Mouse (Mus musculus) left cerebral cortex, adult 8-10 months (tissue): ENCODE measurements around the gene Itpr3. TPM values are rescaled to one million over a fixed set of nuclear protein-coding genes. Genes with fewer than 3 reads are reported as not detected.

Source experiments
- DNase-seq, 2 experiments: peaks; one replicate each; pipeline ENCODE4 v3.0.0; 2022; ENCODE audit warnings: low spot score in 2 of 2
- total RNA-seq, 4 experiments: library from RNA; stranded (reverse); gene quantifications; 2 replicates each; pipeline ENCODE4 v1.2.4; 2022

Gene Itpr3
- 1 to 10 TPM; 3.7 to 5.3 (median 3.8) TPM for total RNA-seq

DNA sequence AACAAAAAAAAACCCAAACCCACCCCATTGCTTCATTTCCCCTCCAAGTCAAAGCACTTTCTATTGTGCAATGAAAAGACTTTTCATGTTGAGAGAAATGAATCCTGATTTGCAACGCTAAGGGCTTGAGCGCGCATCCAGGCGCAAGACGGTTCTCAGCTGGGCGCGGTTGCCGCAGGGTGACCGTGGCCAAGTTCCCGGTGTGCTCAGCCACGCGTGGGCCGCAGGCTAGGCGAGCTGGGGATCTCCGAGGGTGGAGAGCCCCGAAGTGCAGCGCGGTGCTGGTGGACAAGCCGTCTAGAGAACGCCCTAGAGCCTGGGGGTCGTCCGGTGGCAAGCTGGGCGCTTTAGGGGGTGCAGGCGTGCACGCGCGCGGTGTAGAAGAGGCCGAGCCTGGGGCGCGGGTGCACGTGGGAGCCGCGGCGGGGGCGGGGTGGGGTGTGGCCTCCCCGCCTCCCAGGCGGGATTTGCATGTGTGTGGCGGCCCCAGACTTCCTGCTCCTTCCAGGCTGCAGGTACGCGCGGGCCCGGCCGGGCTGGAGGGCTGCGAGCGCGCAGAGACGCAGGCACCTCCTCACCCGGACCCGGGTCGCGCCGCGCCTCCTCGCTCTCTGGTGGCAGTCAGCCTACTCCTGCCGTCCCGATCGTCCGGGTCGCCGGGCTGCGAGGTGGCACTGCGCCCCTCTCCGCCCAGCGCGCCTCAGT is at the start of gene Itpr3:
Gene Itpr3 (plus strand): TSS at position 493 of the 705 bp plus-strand sequence.
- DNase-seq = no peak

DNA sequence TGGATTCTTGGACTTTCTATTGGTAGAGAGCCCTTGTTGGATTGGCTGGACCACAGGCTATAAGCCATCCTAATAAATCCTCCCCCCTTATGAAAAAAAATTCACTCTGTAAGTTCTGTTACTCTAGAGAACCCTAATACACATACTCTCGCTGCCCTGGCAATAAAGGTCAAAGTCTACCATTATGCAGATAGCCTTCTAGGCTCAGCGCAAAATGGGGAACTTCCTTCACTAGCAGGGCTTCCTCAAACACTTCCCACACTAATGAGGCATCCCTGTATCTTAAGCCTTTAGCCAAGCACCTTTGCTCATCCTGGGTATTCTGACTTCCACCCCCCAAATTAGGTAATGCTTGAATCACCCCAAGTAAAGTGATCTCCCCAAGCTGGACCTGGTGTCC is 48.8 kb upstream of the Itpr3 start:
- no peak for DNase-seq

DNA sequence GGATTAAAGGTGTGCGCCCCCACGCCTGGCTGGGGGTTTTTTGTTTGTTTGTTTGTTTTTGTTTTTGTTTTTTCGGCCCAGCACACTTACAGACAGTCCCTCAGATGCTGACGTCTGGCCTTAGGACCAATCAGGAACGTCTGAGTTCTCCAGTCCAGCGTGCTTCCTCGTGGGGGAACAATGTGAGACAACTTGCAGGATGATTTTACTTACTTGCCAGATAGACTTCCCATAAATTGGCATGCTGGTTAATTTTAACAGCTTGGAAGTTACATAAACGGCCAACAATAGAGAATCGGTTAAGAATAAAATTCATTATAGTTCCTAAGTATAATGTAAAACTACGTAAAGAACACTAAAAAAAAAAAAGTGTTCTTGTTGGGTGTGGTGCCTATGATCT is 45.9 kb upstream of the Itpr3 start:
- DNase-seq = peak in 1 of 2 experiments; percentile 54

DNA sequence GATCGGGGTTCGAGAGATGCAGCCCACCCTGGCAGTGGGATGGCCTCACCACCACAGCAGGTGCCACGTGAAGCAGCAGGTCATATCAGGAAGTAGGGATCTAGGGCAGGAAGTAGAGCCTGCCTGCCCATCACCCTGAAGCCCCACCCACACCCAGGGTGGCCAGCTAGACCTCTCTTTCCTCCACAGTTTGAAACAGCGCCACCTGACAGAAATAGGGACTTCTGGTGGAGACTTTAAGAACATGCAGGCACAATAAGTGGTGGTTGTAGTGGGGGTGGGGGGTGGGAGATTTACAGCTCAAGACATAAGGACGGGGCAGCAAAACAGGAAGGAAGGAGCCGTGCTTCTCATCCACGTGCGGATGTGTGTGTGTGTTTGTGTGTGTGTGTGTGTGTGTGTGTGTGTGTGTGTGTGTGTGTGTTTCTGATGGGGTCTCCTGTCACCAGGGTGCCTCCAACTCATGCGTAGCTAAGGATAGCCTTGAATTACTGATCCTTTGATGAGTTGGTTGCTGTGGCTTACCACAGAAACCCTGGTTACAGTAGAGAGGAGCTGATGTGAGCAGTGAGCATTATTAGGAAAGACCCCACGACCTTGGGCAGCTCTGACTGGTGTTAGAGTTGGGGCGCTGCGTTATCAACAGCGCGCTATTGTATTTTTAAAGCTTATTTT is 45.0 kb upstream of the Itpr3 start:
- no peak for DNase-seq

DNA sequence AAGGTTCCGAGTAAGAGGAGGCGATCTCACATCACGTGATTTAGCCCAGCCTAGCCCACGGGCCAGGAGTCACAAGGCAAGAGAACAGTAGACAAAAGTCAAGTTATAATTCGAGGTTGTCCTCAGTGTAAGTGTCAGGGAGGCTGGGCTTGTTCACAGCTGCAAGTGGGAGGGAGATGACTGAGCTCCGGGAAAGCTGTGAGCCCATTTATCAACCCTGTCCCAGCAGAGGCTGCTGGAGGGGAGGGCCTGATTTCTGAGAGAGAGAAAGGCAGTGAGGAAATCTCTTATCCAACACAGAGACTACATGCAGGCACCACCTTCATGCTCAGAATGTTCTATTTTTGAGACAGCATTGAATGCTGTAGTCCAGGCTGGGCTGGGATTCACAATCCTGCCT is 44.2 kb upstream of the Itpr3 start:
- peak in 1 of 2 experiments; percentile 74 for DNase-seq

DNA sequence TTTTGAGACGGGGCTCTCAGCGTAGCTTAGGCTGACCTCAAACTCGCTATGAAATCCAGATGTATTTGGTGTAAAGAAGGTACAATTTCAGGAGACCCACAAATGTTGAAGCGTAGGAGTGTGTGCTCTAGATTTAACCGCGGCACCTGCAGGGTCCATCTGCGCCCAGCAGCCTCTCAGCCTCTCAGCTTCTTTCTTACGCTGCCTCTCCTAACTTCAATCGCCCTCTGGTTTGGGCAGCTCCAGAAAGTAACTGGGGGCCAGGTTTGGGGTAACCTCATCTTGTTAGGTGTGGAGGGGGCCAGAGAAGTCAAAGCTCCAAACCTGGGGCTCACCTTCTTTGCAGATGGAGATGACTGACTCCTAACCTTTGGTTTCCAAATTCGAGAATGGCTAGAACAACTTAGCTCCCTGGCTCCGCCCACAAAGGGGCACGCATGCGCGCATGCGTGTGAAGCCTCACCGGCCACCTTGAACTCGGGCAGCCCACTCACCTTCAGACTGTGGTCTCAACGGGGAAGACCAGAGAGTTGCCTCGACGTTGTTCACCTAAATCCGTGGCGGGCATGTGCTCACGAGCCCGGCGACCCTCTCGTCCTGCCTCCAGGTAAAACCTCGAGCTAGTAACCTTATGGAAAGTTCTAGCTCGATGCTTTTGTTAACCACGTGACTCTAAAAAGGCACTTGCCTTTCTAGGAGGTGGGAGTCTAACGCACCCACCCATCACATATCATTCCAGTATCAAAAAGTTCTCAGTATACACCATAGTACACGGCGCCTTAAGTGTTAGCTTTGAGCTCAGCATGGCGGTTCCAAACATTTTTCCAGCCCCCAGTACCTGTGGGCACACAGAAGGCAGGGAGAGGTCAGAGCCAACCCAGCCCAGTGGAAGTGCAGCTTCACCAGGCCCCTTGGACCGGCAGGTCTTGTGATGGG is 39.3 kb upstream of the Itpr3 start:
- peak; percentile 75 to 79 for DNase-seq

DNA sequence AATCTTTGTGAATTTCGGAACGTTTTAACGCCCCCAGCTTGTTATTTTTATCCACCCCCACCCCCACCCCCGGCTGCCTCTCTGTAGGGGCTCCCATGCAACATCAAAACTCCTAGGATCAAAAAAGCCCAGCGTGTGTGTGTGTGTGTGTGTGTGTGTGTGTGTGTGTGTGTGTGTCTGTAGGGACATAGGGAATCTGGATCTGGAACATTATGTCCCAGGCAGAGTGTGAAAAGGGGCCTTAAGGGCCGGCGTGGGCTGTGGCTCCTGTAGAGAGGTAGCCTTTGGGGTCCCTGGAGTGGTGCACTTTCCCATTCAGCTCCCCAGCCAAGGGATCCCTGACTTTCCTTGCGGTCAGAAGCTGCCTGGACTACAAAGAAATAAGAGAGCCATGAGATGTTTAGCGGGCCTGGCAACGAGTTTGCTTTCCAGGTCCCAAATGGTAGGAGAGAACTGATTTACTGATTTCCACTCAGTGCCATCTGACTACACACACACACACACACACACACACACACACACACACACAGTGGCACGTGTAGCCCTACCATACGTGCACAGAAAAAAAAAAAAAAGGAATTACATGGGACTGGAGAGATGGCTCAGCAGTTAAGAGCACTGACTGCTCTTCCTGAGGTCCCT is 38.4 kb upstream of the Itpr3 start:
- DNase-seq = peak; percentile 42 to 47

DNA sequence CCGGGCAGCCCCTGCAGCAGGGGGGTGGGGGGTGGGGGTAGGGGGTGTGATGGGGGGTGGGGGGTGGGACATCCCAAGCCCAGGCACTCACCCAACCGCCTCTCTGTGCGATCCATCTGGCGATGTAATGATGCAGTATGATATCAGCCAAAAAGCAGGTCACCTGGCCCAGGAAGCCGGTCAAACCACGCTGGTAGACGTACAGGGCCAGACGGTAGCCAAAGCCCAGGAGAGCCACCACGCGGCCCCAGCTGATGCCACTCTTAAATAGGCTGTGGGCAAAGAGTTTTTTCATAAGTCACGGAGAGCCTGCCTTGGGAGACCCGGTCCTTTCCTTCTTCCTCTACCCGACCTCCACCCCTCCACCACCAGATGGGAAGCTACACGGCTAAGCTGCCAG is 36.0 kb upstream of the Itpr3 start:
- DNase-seq = no peak

DNA sequence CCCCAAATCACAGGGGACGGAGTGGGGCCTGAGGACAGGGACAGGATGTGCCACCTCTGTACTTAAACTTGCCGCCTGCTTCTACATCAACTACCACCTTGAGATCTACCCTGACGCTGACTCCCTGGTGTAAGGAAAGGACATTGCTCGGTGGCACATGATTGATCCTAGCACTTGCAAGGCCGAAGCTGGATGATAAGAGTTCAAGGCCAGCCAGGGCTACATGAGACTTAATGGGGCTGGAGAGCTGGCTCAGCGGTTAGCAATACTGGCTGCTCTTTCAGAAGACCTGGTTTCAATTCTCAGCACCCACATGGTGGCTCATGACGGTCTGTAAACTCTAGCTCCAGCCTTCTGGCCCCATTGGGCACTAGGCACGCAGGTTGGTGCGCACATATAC is 35.4 kb upstream of the Itpr3 start:
- DNase-seq = no peak

DNA sequence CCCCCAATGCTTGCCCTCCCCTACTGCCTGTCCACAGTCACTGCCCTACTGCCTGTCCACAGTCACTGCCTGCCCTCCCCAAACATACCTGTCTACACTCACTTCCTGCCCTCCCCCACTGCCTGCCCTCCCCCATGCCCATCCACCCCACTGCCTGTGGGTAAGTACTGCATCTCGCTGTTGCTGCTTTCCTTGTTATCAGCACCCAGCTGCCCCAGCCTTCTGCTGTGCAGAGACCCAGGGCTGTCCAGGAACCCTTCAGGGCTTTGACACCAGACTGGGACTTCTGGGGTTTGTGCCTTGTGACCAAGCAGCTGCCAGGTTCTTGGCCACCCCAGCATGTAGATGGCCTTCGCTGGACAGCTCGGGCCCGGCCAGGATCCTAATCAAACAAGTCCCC is 33.8 kb upstream of the Itpr3 start:
- no peak for DNase-seq

DNA sequence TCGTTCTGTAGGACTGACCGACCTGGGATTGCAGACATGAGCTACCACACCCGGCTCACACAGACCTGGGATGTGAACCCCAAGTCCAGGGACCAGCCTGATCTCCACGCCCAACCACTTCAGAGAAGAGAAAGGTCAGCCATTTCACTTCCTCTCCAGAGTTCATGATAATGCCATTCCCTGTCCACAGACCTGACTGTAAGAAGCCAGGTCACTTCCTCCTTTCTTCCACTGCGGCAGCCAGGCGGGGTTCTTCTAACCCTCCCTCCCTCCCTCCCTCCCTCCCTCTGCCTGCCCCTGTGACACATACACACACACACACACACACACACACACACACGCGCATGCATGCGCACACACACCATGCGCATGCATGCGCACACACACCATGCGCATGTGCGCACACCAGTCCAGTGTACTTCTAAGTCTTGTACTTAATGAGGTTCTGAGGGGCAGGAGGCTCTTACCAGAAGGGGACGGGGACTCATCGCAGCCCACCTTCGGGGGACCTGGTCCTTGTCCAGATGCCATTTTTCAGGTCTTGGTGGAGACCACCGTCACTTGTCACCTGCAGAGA is 31.7 kb upstream of the Itpr3 start:
- DNase-seq = no peak

DNA sequence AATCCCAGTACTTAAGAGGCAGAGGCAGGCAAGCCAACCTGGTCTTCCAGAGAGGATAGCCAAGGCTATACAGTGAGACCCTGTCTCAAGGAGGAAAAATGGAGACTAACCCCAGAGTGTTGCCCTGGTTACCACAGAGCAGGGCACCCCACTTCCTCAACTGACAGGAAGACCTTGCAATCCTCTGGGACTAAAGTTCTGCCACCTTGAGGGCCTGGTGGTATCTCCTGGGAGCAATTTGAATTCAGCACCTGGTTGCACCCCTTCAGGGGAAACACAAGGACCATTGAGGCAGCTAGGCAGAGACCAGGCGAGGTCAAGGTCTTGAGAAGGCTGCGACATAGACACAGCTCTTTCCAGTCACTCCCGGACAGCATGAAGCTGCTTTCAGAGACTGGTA is 31.2 kb upstream of the Itpr3 start:
- DNase-seq = no peak

DNA sequence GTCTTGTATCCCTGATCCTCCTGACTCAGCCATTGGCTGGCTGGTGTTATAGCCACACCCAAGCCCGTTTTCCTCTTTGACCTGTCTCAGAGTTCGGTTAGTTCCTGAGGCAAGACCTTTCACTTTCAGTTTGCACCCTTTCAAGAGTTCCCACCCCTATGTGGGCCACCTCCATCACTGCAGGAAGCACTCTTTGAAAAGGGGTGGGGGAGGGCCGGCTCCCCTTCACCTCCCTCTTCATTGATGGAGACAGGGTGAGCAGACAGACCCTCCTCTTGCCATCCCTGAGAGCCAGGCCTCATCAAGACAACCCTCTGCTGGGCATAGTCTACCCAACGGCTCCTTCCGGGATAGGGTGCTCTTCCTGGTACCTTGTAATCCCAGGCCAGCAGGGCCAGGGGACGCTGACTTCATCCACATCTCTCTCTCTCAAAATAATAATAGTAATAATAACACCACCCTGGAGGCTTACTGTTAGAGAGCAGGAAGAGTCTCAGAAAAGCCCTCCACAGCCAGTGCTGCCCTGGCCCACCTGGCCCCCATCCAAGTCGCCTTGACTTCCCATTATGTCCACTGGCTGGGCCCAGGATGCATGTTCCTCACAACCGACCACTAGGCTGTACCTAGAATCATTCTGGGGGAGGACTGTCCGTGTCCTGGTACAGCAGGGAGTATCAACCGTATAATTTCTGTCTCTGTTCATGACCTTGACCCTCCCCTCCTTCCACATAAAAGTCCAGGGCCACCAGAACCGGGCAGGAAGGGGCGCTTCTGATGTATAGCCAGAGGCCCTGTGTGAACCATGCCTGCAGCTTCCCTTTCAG is 29.4 kb upstream of the Itpr3 start:
- no peak for DNase-seq

DNA sequence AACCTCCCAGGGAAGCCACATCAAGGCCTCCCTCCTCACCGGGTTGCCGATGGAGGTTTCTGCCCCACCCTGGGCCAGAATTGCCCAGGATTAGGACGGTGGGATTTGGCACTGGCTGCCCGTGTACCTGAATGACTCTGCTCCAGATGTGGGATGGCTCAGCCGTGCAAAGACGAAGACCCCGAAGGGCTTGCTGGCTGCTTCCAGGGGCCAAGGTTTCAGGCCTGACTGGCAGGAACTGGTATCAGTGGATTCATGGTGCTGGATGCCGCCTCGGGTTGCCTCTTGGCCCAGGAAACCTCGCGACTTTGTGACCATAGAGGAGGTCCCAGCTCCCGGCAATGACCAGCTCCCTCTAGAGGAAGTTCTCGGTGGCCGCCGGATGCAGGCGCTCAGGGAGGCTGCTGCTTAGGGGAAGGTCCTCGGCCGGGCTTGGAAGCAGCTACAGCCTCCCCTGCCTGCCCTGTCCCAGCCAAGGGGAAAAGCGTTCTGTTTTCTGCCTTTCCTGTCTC is 28.8 kb upstream of the Itpr3 start:
- peak; percentile 76 to 78 for DNase-seq

DNA sequence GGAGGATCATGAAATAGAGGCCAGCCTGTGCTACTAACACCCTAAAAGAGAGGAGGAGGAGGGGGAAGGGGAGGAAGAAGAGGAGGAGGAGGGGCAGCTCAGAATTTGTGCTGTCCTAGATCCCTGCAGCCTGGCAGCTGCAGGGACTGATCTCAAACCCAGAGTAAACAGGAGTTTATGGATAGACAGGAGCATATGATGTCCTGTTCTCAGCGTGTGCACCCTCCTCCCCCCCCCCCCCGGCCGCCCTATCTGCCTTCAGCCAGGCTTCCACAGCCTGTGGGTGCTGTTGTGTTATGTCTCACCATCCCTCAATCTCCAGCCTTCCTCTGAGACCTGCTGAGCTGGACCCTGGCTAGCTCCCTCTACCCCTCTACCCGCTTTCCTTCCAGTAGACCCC is 28.2 kb upstream of the Itpr3 start, which contains the start of gene Bak1:
Gene Bak1 (minus strand): TSS at position 101 of the 400 bp plus-strand sequence.
- no peak for DNase-seq

DNA sequence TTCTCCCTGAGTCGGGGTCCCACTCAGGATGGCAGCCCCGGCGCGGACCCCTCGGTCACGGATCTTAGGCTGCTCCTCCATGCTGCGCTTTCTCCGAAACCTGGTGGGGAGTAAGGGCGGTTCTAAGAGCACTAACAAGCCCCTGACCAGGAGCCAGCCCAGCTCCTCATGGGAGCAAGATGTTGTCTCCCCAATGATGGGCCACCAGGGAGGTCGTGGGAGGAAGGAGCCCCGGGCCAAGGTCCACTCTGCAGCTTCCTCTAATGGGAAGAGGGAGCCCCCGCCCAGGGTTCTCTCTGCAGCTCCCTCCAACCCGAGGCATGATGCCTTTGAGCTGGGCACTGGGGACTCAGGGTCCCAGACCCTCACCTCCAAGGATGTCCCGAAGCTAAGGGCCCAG is 27.7 kb upstream of the Itpr3 start:
- no peak for DNase-seq

DNA sequence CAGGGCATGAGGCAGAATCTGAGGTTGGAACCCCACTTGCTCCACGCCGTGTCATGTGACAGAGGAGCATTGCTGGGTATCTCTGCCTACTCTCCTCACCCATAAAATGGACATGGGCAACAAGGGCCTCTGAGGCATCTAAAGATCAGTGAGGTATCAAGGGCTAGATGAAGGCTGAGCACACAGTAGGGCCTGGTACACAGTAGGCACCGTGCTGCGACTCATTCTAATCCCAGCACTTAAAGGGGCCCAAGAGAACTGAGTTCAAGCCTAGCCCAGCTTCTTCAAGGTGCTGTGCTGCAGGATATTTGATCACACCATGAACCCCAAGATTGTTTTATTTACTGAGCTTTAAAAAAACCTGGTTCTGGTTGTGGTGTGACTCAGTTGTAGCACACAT is 26.2 kb upstream of the Itpr3 start:
- DNase-seq = no peak

DNA sequence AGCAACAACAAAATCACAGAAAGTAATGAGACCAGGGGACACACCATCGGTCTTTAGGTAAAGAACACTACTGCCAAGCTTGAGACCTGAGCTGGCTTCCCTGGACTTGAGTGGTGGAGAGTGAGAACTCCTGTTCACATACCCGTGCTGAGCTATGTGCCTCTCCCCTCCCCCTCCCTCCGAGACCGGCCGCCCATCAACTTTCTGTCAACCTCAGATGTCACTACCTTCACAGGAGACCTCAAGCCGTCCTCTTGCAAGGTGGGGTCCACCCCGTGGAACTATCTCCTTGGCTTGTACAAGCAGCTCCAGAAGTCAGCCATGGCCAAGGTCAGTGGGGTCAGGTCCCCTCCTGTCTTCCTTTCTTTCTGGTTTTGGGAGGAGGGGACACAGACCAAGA is 24.8 kb upstream of the Itpr3 start:
- no peak for DNase-seq

DNA sequence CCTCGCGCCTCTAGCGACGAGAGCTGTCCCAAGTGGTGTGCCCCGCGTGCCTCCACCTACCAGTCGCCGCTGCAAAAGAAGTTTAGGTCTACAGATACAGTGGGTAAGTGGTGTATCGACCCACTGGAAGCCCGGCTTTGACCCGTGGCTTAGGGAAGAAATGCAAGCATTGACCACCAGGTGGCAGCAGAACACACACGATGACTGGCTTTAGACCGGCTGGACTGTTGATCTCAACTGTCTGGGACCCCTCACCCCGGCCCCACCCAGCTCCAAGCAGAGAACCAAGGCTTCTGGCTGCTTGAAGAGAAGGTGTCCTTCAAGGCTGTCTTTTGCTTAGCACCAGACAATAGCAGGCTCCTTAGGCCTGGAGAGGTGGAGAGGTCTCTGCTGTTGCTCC is 24.2 kb upstream of the Itpr3 start:
- DNase-seq = peak in 1 of 2 experiments; percentile 74

DNA sequence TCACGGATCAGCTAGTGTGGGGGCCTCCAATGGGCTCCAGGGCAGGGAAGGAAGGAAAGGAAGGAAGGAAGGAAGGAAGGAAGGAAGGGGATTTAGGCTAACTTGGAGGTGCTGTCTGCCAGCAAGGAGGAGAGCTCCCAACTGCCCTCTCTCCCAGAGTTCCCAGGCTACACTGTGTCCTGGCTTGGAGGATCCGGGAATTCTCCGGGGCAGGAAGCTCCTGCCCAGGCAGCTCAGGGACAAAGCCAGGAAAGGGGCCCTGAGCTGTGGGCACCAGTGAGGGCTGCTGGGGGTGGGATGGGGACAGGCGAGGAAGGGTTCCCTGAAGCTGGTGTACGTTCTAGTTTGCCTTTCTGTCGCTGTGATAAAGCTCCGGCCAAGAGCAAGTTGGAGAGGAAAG is 20.6 kb upstream of the Itpr3 start:
- no peak for DNase-seq
